Mouse (Mus musculus) right cerebral cortex, postnatal 25 days (tissue): ENCODE data around the gene Vat1l.

Experiments
- DNase-seq: peaks from one replicate; pipeline ENCODE4 v3.0.0; 2022

Gene Vat1l

DNA sequence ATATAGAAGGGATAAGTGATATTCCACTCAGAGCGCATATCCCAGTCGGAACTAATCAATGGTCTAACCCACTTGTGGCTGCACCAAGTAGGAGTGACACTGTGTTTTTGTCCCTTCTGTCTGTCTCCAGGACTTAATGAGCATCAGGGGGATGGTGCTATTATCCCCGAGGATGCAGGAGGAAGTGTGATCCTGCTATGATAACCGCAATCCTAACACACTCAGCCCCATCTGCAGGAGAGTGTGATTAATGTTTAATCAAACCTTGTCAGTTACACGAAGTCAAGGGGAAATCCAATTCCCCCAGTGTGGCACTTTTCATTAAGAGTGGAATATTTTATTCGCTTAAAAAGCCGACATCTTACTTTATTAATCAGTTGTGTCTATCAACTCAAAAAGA, 196.3 kb downstream of the Vat1l start:
- no peak for DNase-seq

DNA sequence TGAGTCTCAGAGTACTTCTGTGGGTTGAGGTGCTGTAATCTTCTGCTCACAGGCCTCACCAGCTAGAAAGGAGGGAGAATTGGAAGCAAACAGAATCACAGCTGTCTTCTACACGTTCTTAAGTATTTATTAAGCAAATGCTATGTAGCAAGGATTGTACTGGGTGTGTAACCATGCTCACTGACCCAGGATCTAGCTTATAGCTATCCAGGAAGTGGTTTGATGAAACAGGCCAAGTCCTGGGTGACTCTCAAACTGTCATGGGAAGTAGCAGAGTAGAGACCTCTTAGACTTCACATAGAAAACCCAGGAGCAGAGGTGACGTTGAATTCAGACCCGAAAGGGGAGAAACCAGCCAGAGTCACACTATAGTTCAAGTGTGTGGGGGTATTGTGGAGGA, 206.0 kb downstream of the Vat1l start:
- no peak for DNase-seq

DNA sequence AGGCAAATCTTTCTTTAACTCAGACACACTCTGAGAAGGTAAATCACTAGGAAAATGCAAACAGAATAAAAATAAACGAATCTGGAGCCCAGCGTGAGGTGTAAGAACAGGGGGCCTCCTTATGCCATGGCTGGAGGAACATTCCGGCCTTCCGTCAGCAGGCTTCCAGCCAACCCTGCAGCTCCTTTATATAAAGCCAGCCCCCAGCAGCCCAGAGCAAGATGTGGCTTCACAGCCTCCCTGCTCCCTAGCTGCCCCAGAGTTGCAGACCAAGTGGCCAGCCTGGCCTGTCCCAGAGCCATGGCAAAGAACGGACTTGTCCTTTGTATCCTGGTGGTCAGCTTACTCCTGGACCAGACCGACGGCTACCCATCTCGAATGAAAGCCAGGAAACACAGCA, 212.4 kb downstream of the Vat1l start, which contains the start of gene Clec3a:
Gene Clec3a, plus strand, starts transcription at position 301 of the 400 bp plus-strand sequence.
- no peak for DNase-seq

DNA sequence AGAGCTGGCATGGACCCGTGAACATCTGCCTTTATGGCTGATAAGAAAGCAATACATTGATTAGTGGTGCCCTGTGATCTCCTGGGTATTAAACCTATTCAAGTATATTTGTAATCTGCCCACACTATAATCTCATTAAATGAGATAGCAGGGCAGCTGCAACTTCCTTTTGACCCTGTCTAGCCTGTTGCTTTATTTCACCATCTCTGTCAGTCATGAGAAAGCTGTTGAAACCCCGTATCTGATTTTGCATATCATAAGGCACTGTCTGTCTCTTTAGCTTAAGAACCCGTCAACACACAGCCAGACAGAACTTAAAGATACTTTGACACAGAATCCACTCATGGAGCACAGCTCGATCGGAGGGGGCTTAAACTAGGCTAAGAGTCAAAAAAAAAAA, 213.1 kb downstream of the Vat1l start:
- no peak for DNase-seq

DNA sequence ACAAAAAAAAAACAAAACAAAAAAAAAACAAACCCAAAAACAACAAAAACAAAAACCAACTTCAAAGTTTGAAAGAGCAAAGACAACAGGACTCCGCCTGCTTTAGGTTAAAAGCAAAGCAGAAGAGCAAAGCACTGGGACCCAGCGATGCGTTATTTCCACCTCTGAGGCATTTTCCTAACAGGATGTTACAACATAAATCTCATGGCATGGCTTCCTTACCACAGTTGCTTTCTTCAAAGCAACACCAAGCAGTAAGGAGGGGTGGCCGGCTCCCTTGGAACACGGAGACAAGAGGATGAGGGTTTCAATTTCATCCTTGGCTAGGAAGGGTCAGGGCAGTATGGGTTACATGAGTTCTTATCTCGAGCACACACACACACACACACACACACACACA, 213.5 kb downstream of the Vat1l start:
- no peak for DNase-seq

DNA sequence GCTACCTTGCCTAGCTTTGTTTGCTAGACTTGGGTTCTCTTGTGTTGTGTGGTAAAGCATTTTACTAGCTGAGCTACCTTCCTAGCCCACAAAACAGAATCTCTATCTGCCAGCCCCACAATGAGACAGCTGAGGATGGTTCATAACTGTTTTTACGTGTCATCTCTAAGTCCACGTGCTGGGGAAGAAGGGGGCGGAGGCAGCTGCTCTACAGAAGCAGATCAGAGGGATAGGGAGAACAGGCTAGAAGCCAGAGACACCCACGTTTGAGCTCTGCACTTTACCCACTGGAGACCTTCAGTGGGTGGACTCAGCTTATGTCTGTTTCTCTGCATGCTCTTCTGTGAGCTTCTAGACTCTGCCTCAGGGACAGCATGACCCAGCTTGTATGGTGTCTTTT, 216.1 kb downstream of the Vat1l start:
- DNase-seq: peak; percentile 33
